Mouse (Mus musculus): ENCODE data around the gene Kpna7. TPM values are rescaled to one million over a fixed set of nuclear protein-coding genes. Genes with fewer than 3 reads are reported as not detected.
A peak's percentile ranks its signal among the peaks of the same experiment; 100 is the strongest.

Gene Kpna7
- polyA plus RNA-seq, 1 experiment: not detected

- H3K9ac ChIP-seq (ENCODE audit: low read depth, poor library complexity, severe bottlenecking): no peak overlapping the region
- H3K36me3 ChIP-seq (ENCODE audit: control insufficient read depth, insufficient read depth, low read length, poor library complexity, severe bottlenecking): no peaks in the 10 kb centered on the region
- TF ChIP-seq CTCF (IDR thresholded peaks at IDR 0.05; ENCODE audit: low read depth, low read length) (no peak), EP300 (IDR thresholded peaks at IDR 0.05; ENCODE audit: insufficient read depth, low read depth, low read length) (no peak), POLR2A (IDR thresholded peaks at IDR 0.05; ENCODE audit: insufficient read depth, low read length) (no peak)
Observed at GRCm38 (mm10) chr5:145003362-145003761, 80.5 kb downstream of the Kpna7 start.

GRCm38 (mm10) chr5:144998491-144998890, 85.3 kb downstream of the Kpna7 start:
- Histone ChIP-seq H3K36me3 (ENCODE audit: control insufficient read depth, insufficient read depth, low read length, poor library complexity, severe bottlenecking) (no peaks in the 10 kb centered on the region), H3K4me3 (ENCODE audit: low read depth, low read length) (no peak overlapping the region), H3K4me1 (ENCODE audit: control insufficient read depth, insufficient read depth, low read length) (no peaks in the 10 kb centered on the region), H3K9ac (ENCODE audit: low read depth, poor library complexity, severe bottlenecking) (no peak overlapping the region), H3K27me3 (ENCODE audit: control insufficient read depth, insufficient read depth, low read length, poor library complexity, severe bottlenecking) (no peaks in the 10 kb centered on the region), H3K9me3 (replicated peaks; ENCODE audit: control insufficient read depth, insufficient read depth, low read length, poor library complexity, severe bottlenecking) (no peaks in the 10 kb centered on the region), H3K27ac (ENCODE audit: insufficient read depth, low read length) (no peak overlapping the region)
- peak; percentile 93 for TF ChIP-seq CTCF (IDR thresholded peaks at IDR 0.05; ENCODE audit: low read depth, low read length)
- TF ChIP-seq POLR2A (IDR thresholded peaks at IDR 0.05; ENCODE audit: insufficient read depth, low read length): no peak

More at GRCm38 (mm10) chr5:145003362-145003761, 80.5 kb downstream of the Kpna7 start:
- Histone ChIP-seq H3K27ac (ENCODE audit: insufficient read depth, low read length) (no peak overlapping the region), H3K4me3 (ENCODE audit: low read depth, low read length) (no peak overlapping the region), H3K4me1 (ENCODE audit: control insufficient read depth, insufficient read depth, low read length) (no peaks in the 10 kb centered on the region), H3K9me3 (replicated peaks; ENCODE audit: control insufficient read depth, insufficient read depth, low read length, poor library complexity, severe bottlenecking) (no peaks in the 10 kb centered on the region), H3K27me3 (ENCODE audit: control insufficient read depth, insufficient read depth, low read length, poor library complexity, severe bottlenecking) (no peaks in the 10 kb centered on the region)

- Histone ChIP-seq H3K4me1 (ENCODE audit: control insufficient read depth, insufficient read depth, low read length) (no peaks in the 10 kb centered on the region), H3K36me3 (ENCODE audit: control insufficient read depth, insufficient read depth, low read length, poor library complexity, severe bottlenecking) (no peaks in the 10 kb centered on the region), H3K4me3 (ENCODE audit: low read depth, low read length) (no peak overlapping the region), H3K9ac (ENCODE audit: low read depth, poor library complexity, severe bottlenecking) (no peak overlapping the region), H3K27me3 (ENCODE audit: control insufficient read depth, insufficient read depth, low read length, poor library complexity, severe bottlenecking) (no peaks in the 10 kb centered on the region), H3K27ac (ENCODE audit: insufficient read depth, low read length) (no peak overlapping the region), H3K9me3 (replicated peaks; ENCODE audit: control insufficient read depth, insufficient read depth, low read length, poor library complexity, severe bottlenecking) (no peaks in the 10 kb centered on the region)
- TF ChIP-seq POLR2A (IDR thresholded peaks at IDR 0.05; ENCODE audit: insufficient read depth, low read length) (no peak), CTCF (IDR thresholded peaks at IDR 0.05; ENCODE audit: low read depth, low read length) (no peak), EP300 (IDR thresholded peaks at IDR 0.05; ENCODE audit: insufficient read depth, low read depth, low read length) (no peak)
Observed at GRCm38 (mm10) chr5:144990481-144990880, 93.3 kb downstream of the Kpna7 start.

- no peak overlapping the region for H3K27ac ChIP-seq (ENCODE audit: insufficient read depth, low read length)
- H3K9ac ChIP-seq (ENCODE audit: low read depth, poor library complexity, severe bottlenecking): no peak overlapping the region
- no peaks in the 10 kb centered on the region for H3K9me3 ChIP-seq (replicated peaks; ENCODE audit: control insufficient read depth, insufficient read depth, low read length, poor library complexity, severe bottlenecking)
- no peaks in the 10 kb centered on the region for H3K4me1 ChIP-seq (ENCODE audit: control insufficient read depth, insufficient read depth, low read length)
- H3K27me3 ChIP-seq (ENCODE audit: control insufficient read depth, insufficient read depth, low read length, poor library complexity, severe bottlenecking): no peaks in the 10 kb centered on the region
- H3K36me3 ChIP-seq (ENCODE audit: control insufficient read depth, insufficient read depth, low read length, poor library complexity, severe bottlenecking): no peaks in the 10 kb centered on the region
- H3K4me3 ChIP-seq (ENCODE audit: low read depth, low read length): no peak overlapping the region
- no peak for TF ChIP-seq CTCF (IDR thresholded peaks at IDR 0.05; ENCODE audit: low read depth, low read length)
- no peak for TF ChIP-seq EP300 (IDR thresholded peaks at IDR 0.05; ENCODE audit: insufficient read depth, low read depth, low read length)
- TF ChIP-seq POLR2A (IDR thresholded peaks at IDR 0.05; ENCODE audit: insufficient read depth, low read length): no peak
Observed at GRCm38 (mm10) chr5:144990051-144990450, 93.8 kb downstream of the Kpna7 start.

- no peak overlapping the region for H3K9ac ChIP-seq (ENCODE audit: low read depth, poor library complexity, severe bottlenecking)
- TF ChIP-seq EP300 (IDR thresholded peaks at IDR 0.05; ENCODE audit: insufficient read depth, low read depth, low read length) (no peak), POLR2A (IDR thresholded peaks at IDR 0.05; ENCODE audit: insufficient read depth, low read length) (no peak), CTCF (IDR thresholded peaks at IDR 0.05; ENCODE audit: low read depth, low read length) (no peak)
- no peaks in the 10 kb centered on the region for H3K36me3 ChIP-seq (ENCODE audit: control insufficient read depth, insufficient read depth, low read length, poor library complexity, severe bottlenecking)
- no peaks in the 10 kb centered on the region for H3K27me3 ChIP-seq (ENCODE audit: control insufficient read depth, insufficient read depth, low read length, poor library complexity, severe bottlenecking)
- no peak overlapping the region for H3K4me3 ChIP-seq (ENCODE audit: low read depth, low read length)
- no peak overlapping the region for H3K27ac ChIP-seq (ENCODE audit: insufficient read depth, low read length)
- no peaks in the 10 kb centered on the region for H3K4me1 ChIP-seq (ENCODE audit: control insufficient read depth, insufficient read depth, low read length)
- H3K9me3 ChIP-seq (replicated peaks; ENCODE audit: control insufficient read depth, insufficient read depth, low read length, poor library complexity, severe bottlenecking): no peaks in the 10 kb centered on the region
Observed at GRCm38 (mm10) chr5:144989061-144989405, 94.8 kb downstream of the Kpna7 start.

GRCm38 (mm10) chr5:144988340-144989060, 95.3 kb downstream of the Kpna7 start:
- TF ChIP-seq EP300 (IDR thresholded peaks at IDR 0.05; ENCODE audit: insufficient read depth, low read depth, low read length) (no peak), CTCF (IDR thresholded peaks at IDR 0.05; ENCODE audit: low read depth, low read length) (peak; percentile 28), POLR2A (IDR thresholded peaks at IDR 0.05; ENCODE audit: insufficient read depth, low read length) (no peak)
- H3K27me3 ChIP-seq (ENCODE audit: control insufficient read depth, insufficient read depth, low read length, poor library complexity, severe bottlenecking): no peaks in the 10 kb centered on the region

More at GRCm38 (mm10) chr5:144988340-144989060, 95.3 kb downstream of the Kpna7 start:
- no peaks in the 10 kb centered on the region for H3K9me3 ChIP-seq (replicated peaks; ENCODE audit: control insufficient read depth, insufficient read depth, low read length, poor library complexity, severe bottlenecking)
- no peak overlapping the region for H3K27ac ChIP-seq (ENCODE audit: insufficient read depth, low read length)
- no peaks in the 10 kb centered on the region for H3K4me1 ChIP-seq (ENCODE audit: control insufficient read depth, insufficient read depth, low read length)
- no peaks in the 10 kb centered on the region for H3K36me3 ChIP-seq (ENCODE audit: control insufficient read depth, insufficient read depth, low read length, poor library complexity, severe bottlenecking)
- H3K4me3 ChIP-seq (ENCODE audit: low read depth, low read length): no peak overlapping the region
- no peak overlapping the region for H3K9ac ChIP-seq (ENCODE audit: low read depth, poor library complexity, severe bottlenecking)
